Mouse (Mus musculus): ENCODE data around the gene Sema4d.

DNA sequence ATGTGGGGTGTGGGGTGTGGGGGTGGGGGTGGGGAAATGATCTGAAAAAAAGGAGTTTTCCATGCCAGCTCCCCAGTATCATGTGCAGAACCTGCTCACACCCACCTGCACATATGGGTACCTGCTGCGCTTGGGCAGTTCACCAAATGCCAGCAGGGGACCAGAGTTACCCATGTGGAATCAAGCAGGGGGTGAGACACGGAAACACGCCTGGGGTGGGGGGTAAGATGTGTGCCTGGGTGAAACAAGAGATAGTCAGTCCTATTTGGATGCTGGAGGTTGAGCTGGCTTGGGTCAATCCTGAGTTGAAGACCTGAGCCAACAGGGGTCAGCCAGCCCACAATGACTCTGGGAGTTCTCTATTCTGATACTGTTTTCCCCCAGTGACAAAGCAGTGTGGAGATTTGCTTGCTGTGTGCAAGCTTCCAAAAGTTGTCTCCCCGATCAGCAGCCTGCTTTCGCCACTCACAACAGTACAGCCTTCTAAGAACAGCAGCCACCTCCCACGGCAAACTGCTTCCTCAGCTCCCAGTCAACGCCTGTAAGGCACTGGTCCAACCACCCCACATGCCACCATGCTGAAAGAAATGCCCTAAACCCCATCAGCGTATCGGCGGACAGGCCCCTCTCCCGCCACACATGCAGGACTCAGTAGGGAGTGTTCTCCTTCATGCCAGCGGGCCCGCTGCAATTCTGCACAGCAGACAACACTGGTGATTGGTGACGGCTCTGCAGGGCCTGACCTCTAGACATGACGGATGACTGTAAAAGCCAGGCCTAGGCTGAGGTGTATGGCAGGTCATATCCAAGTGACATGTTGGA, 41.0 kb downstream of the Sema4d start:
- TF ChIP-seq CTCF (IDR thresholded peaks at IDR 0.05; ENCODE audit: low read depth) (no peak), EP300 (IDR thresholded peaks at IDR 0.05; ENCODE audit: low read depth) (no peak)
